27 mouse cellular contexts compared by ENCODE assay signal in genomic region chr1:180139158-180139557, GRCm38 (mm10).
DNase-seq lines count a peak whose midpoint lies in the region; ATAC-seq lines count a peak whose summit lies in the region.
"Had no signal": no experiment of that assay in that cellular context is flagged by ENCODE, and none has a peak within 500 bp of the region (broad histone marks: within the 10 kb centered on the region; RNA-seq: fewer than 3 reads in every experiment).

No protein-coding gene starts in this region.

- 69% methylated on average over 4 of the region's 4 CpGs for WGBS in forebrain, embryonic 10.5 days
- WGBS in forebrain, embryonic 11.5 days = 89% methylated on average over 4 of the region's 4 CpGs
- WGBS in embryonic facial prominence, embryonic 14.5 days = 50% methylated on average over 4 of the region's 4 CpGs
- 44% methylated on average over 4 of the region's 4 CpGs for WGBS in limb, embryonic 12.5 days
- WGBS in intestine, embryonic 16.5 days = 85% methylated on average over 4 of the region's 4 CpGs

- ATAC-seq in forebrain, embryonic 11.5 days (replicated peaks; ENCODE audit: low FRiP score) = no peak
- peak; percentile 47; the same call in 1 of the 2 replicates for ATAC-seq in embryonic facial prominence, embryonic 14.5 days (ENCODE audit: low read depth)
- no peak for ATAC-seq in limb, embryonic 12.5 days (ENCODE audit: insufficient number of reproducible peaks, insufficient read depth, low FRiP score, low TSS enrichment, low read depth)
- no peak for ATAC-seq in intestine, embryonic 16.5 days
- ATAC-seq: CD4-positive, CD25-positive, alpha-beta regulatory T cell, adult 4 months; forebrain, embryonic 14.5 days; liver, postnatal 0 days; lung, postnatal 0 days; midbrain, embryonic 15.5 days had no signal

- no peaks in the 10 kb centered on the region for H3K27me3 ChIP-seq in forebrain, embryonic 10.5 days (ENCODE audit: poor library complexity, severe bottlenecking)
- no peaks in the 10 kb centered on the region for H3K27me3 ChIP-seq in forebrain, embryonic 11.5 days (ENCODE audit: control insufficient read depth, insufficient read depth, low read length)
- no peaks in the 10 kb centered on the region for H3K27me3 ChIP-seq in embryonic facial prominence, embryonic 14.5 days (replicated peaks; ENCODE audit: control insufficient read depth, insufficient read depth, low read length)
- H3K27me3 ChIP-seq in limb, embryonic 12.5 days = no peaks in the 10 kb centered on the region
- H3K27me3 ChIP-seq in intestine, embryonic 16.5 days (replicated peaks; ENCODE audit: control insufficient read depth, insufficient read depth, low read length) = no peaks in the 10 kb centered on the region
- H3K27me3 ChIP-seq: heart, embryonic 15.5 days; hindbrain, embryonic 15.5 days; midbrain, embryonic 15.5 days; neural tube, embryonic 12.5 days had no signal

- peaks cover 45% of the 10 kb centered on the region for H3K36me3 ChIP-seq in forebrain, embryonic 10.5 days (replicated peaks)
- peaks cover 3% of the 10 kb centered on the region; the same call in 1 of the 2 replicates for H3K36me3 ChIP-seq in forebrain, embryonic 11.5 days (ENCODE audit: control insufficient read depth, insufficient read depth, low read length)
- peaks cover 63% of the 10 kb centered on the region for H3K36me3 ChIP-seq in embryonic facial prominence, embryonic 14.5 days (ENCODE audit: control insufficient read depth, insufficient read depth, low read length)
- peaks cover 46% of the 10 kb centered on the region for H3K36me3 ChIP-seq in limb, embryonic 12.5 days
- H3K36me3 ChIP-seq in intestine, embryonic 16.5 days (ENCODE audit: control insufficient read depth, insufficient read depth, low read length) = peaks cover 6% of the 10 kb centered on the region

- H3K9me3 ChIP-seq in forebrain, embryonic 10.5 days = no peaks in the 10 kb centered on the region
- no peaks in the 10 kb centered on the region for H3K9me3 ChIP-seq in forebrain, embryonic 11.5 days (ENCODE audit: control insufficient read depth, low read length)
- no peaks in the 10 kb centered on the region for H3K9me3 ChIP-seq in embryonic facial prominence, embryonic 14.5 days (ENCODE audit: control insufficient read depth, low read length)
- H3K9me3 ChIP-seq in limb, embryonic 12.5 days = no peaks in the 10 kb centered on the region
- no peaks in the 10 kb centered on the region for H3K9me3 ChIP-seq in intestine, embryonic 16.5 days (ENCODE audit: control insufficient read depth, low read length)
- H3K9me3 ChIP-seq: heart, embryonic 15.5 days; hindbrain, embryonic 15.5 days; midbrain, embryonic 15.5 days; neural tube, embryonic 12.5 days had no signal

- no peaks in the 10 kb centered on the region for H3K4me1 ChIP-seq in forebrain, embryonic 10.5 days
- H3K4me1 ChIP-seq in forebrain, embryonic 11.5 days (replicated peaks; ENCODE audit: control insufficient read depth, insufficient read depth, low read length) = no peaks in the 10 kb centered on the region
- no peaks in the 10 kb centered on the region for H3K4me1 ChIP-seq in embryonic facial prominence, embryonic 14.5 days (ENCODE audit: control insufficient read depth, insufficient read depth, low read length)
- peaks cover 21% of the 10 kb centered on the region for H3K4me1 ChIP-seq in limb, embryonic 12.5 days (replicated peaks)
- H3K4me1 ChIP-seq in intestine, embryonic 16.5 days (ENCODE audit: control insufficient read depth, insufficient read depth, low read length) = no peaks in the 10 kb centered on the region
- H3K4me1 ChIP-seq: heart, embryonic 15.5 days; hindbrain, embryonic 15.5 days; midbrain, embryonic 15.5 days; neural tube, embryonic 12.5 days had no signal

- no peak overlapping the region for H3K4me3 ChIP-seq in forebrain, embryonic 10.5 days
- H3K4me3 ChIP-seq in forebrain, embryonic 11.5 days (ENCODE audit: low read depth, low read length) = no peak overlapping the region
- no peak overlapping the region for H3K4me3 ChIP-seq in embryonic facial prominence, embryonic 14.5 days (ENCODE audit: low read depth, low read length)
- no peak overlapping the region for H3K4me3 ChIP-seq in limb, embryonic 12.5 days (replicated peaks)
- no peak overlapping the region for H3K4me3 ChIP-seq in intestine, embryonic 16.5 days (ENCODE audit: low read length)
- H3K4me3 ChIP-seq: heart, embryonic 15.5 days; hindbrain, embryonic 15.5 days; left cerebral cortex, adult 2 months; midbrain, embryonic 15.5 days; neural tube, embryonic 12.5 days had no signal

- H3K27ac ChIP-seq in forebrain, embryonic 10.5 days = 0 out of 2 replicates have a peak overlapping the region, but pooled peaks have one; percentile 0
- H3K27ac ChIP-seq in forebrain, embryonic 11.5 days (ENCODE audit: low read depth, low read length) = no peak overlapping the region
- H3K27ac ChIP-seq in embryonic facial prominence, embryonic 14.5 days (replicated peaks; ENCODE audit: low read depth, low read length) = no peak overlapping the region
- H3K27ac ChIP-seq in limb, embryonic 12.5 days = peak overlapping the region; percentile 32; the same call in 1 of the 2 replicates
- no peak overlapping the region for H3K27ac ChIP-seq in intestine, embryonic 16.5 days (ENCODE audit: low read length)
- H3K27ac ChIP-seq: heart, embryonic 15.5 days; hindbrain, embryonic 15.5 days; left cerebral cortex, adult 2 months; macrophage; midbrain, embryonic 15.5 days; neural tube, embryonic 12.5 days had no signal

- no peak for DNase-seq in forebrain, embryonic 10.5 days (ENCODE audit: extremely low spot score, low spot score)
- DNase-seq in forebrain, embryonic 11.5 days (ENCODE audit: low spot score) = no peak
- peak; percentile 41 for DNase-seq in embryo, embryonic 10.5 days (ENCODE audit: low spot score)
- peak; percentile 22 for DNase-seq in embryonic facial prominence, embryonic 14.5 days (ENCODE audit: low spot score)
- no peak for DNase-seq in retina, postnatal 1 day
- no peak for DNase-seq in adrenal gland, postnatal 36 days
- DNase-seq: adrenal gland, adult 2 months; cerebellum, adult 2 months; cerebellum, postnatal 36 days; heart, postnatal 4 days; kidney, adult 9 months; kidney, postnatal 4 days; layer of hippocampus, adult 9-11 months; liver, postnatal 0 days; right cerebral cortex, postnatal 25 days had no signal

- no peak overlapping the region for H3K9ac ChIP-seq in forebrain, embryonic 11.5 days (ENCODE audit: low read length)
- no peak overlapping the region for H3K9ac ChIP-seq in embryonic facial prominence, embryonic 14.5 days (ENCODE audit: low read depth, low read length)
- no peak overlapping the region for H3K9ac ChIP-seq in limb, embryonic 12.5 days (replicated peaks)
- no peak overlapping the region for H3K9ac ChIP-seq in intestine, embryonic 16.5 days (ENCODE audit: low read depth, low read length)
- H3K9ac ChIP-seq: heart, embryonic 15.5 days; hindbrain, embryonic 15.5 days; liver, postnatal 0 days; midbrain, embryonic 15.5 days; neural tube, embryonic 12.5 days had no signal

- H3K4me2 ChIP-seq in forebrain, embryonic 11.5 days (ENCODE audit: low read depth, low read length, severe bottlenecking) = no peak overlapping the region
- H3K4me2 ChIP-seq in embryonic facial prominence, embryonic 14.5 days (ENCODE audit: low read depth, low read length) = no peak overlapping the region
- H3K4me2 ChIP-seq in limb, embryonic 12.5 days = no peak overlapping the region
- no peak overlapping the region for H3K4me2 ChIP-seq in intestine, embryonic 16.5 days (ENCODE audit: low read depth, low read length)
- H3K4me2 ChIP-seq: heart, embryonic 15.5 days; hindbrain, embryonic 15.5 days; liver, embryonic 11.5 days; midbrain, embryonic 15.5 days; neural tube, embryonic 12.5 days had no signal

Comparison
In these comparisons a context has a peak if more than half of its experiments do, and no peak if none do; other contexts are left out.
1. H3K27ac ChIP-seq: peak in forebrain, embryonic 10.5 days (single experiment) and limb, embryonic 12.5 days (single experiment); none in forebrain, embryonic 11.5 days (single experiment), embryonic facial prominence, embryonic 14.5 days (single experiment) and intestine, embryonic 16.5 days (single experiment).
2. DNase-seq: peak in embryo, embryonic 10.5 days (single experiment) and embryonic facial prominence, embryonic 14.5 days (single experiment); none in forebrain, embryonic 10.5 days (single experiment), forebrain, embryonic 11.5 days (single experiment), retina, postnatal 1 day (single experiment) and adrenal gland, postnatal 36 days (0 of 2).